Mouse (Mus musculus): Measurements from ENCODE around the gene Apom. TPM values are rescaled to one million over a fixed set of nuclear protein-coding genes. Genes with fewer than 3 reads are reported as not detected.

Gene Apom
- total and polyA plus RNA-seq, 2 experiments from 2014 or later = 0.37 TPM; not detected in 1

DNA sequence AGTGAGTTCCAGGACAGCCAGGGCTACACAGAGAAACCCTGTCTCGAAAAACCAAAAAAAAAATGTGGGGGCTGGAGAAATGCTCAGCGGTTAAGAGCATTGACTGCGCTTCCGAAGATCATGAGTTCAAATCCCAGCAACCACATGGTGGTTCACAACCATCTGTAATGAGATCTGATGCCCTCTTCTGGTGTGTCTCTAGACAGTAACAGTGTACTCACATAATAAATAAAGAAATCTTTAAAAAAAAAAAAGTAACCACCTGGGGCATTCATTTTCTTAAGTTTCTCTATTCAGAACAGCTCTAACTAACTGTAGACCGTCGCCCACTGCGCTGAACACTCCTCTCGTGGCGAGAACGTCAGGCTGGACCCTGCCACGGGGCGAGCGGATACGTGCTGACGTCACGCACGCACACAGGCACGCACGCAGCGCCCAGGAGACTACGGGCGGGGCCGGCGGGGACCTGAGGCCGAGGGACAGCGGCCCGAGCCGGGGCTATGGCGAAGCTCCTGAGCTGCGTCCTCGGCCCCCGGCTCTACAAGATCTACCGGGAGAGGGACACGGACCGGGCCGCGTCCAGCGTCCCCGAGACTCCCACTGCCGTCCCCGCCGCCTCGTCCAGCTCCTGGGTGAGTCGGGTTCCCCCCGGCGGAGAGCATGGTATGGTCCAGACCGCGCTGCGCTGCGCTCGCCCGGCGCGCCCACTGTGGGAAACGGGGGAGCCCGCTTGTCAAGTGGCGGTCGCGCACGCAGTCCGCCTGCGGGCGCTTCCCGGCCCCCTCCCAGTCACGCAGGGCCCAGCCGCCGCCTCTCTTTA, 42.8 kb downstream of the Apom start, which contains the start of gene Abhd16a:
Gene Abhd16a, plus strand, starts transcription at position 439 of the 820 bp plus-strand sequence.
- H3K27ac ChIP-seq = peak within 1 kb of the TSS; percentile 98
- peaks cover 18% of the 10 kb centered on the region; the same call in 1 of the 2 replicates for H3K36me3 ChIP-seq (ENCODE audit: insufficient read depth, low read length)
- WGBS = 3% methylated on average over 62 of the region's 67 CpGs
- no peaks in the 10 kb centered on the region for H3K9me3 ChIP-seq (ENCODE audit: low read length)
- peak within 1 kb of the TSS; percentile 86 for H3K9ac ChIP-seq (replicated peaks; ENCODE audit: low read length)
- H3K27me3 ChIP-seq (ENCODE audit: insufficient read depth, low read length) = no peaks in the 10 kb centered on the region
- H3K4me2 ChIP-seq (ENCODE audit: low read depth, low read length) = peak within 1 kb of the TSS; percentile 68
- TF ChIP-seq CTCF (IDR thresholded peaks at IDR 0.05; ENCODE audit: low read depth) = peak; percentile 30; the same call in 1 of the 2 replicates
- H3K4me3 ChIP-seq (ENCODE audit: low read length) = peak within 1 kb of the TSS; percentile 68
- peaks cover 11% of the 10 kb centered on the region for H3K4me1 ChIP-seq (ENCODE audit: insufficient read depth, low read length)
- ATAC-seq (peak; percentile 98), DNase-seq (ENCODE audit: low spot score) (peak; percentile 97)

DNA sequence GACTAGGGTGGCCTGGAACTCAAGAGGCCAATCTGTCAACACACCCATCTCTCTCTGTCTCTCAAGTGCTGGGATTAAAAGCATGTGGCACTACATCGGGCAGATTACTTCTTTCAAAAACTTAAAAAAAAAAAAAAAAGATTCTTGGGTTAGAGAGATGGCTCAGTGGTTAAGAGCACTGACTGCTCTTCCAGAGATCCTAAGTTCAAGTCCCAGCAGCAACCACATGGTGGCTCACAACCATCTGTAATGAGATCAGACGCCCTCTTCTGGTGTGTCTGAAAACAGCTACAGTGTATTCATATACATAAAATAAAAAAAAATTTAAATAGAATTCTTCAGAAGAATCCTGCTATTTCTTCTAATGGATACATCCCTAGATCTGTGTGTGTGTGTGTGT, 43.7 kb downstream of the Apom start:
- peak; percentile 55 for TF ChIP-seq CTCF (IDR thresholded peaks at IDR 0.05; ENCODE audit: low read depth)
- DNase-seq (ENCODE audit: low spot score) (no peak), ATAC-seq (no peak)
- H3K36me3 ChIP-seq (ENCODE audit: insufficient read depth, low read length) = peaks cover 11% of the 10 kb centered on the region; the same call in 1 of the 2 replicates
- H3K27ac ChIP-seq = no peak overlapping the region
- H3K27me3 ChIP-seq (ENCODE audit: insufficient read depth, low read length) = no peaks in the 10 kb centered on the region
- no peak overlapping the region for H3K4me2 ChIP-seq (ENCODE audit: low read depth, low read length)
- no peak overlapping the region for H3K9ac ChIP-seq (replicated peaks; ENCODE audit: low read length)
- WGBS = 48% methylated on average over 2 of the region's 2 CpGs
- peaks cover 11% of the 10 kb centered on the region for H3K4me1 ChIP-seq (ENCODE audit: insufficient read depth, low read length)
- no peaks in the 10 kb centered on the region for H3K9me3 ChIP-seq (ENCODE audit: low read length)
- no peak overlapping the region for H3K4me3 ChIP-seq (ENCODE audit: low read length)

DNA sequence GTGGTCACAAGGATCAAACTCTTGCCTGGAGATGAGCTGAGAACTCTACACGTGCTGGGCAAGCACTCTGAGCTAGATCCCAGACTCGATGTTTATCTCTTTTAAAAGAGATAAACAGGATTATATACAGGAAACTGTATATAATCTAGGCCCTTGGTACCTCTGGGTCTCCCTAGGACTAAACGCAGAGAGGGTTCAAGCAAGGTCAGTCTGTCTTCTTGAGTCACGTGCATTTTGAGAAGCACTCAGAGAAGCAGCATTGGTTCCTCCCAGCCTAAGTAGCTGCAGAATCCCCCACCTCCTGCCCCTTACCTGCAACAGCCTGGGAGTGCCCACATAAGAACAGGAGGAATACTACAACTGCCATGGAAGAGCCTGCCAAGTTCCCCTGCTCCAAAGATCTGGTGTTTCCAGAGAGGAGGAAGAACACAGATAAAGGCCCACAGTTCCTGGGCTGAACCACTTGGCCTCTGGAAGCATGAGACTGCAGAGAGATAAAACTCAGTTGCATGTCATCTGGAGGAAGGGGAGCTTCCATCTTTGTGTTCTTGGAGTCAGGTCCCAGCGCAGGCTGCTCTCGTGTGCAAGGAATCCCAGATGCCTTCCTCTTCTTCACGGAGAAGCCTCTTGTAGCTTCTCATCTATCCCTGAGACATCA, 46.5 kb downstream of the Apom start, which contains the start of gene Ly6g6f:
Gene Ly6g6f, minus strand, starts transcription at position 403 of the 658 bp plus-strand sequence.
- Histone ChIP-seq H3K9ac (replicated peaks; ENCODE audit: low read length) (no peak within 1 kb of the TSS; the same call in 1 of the 2 replicates), H3K36me3 (ENCODE audit: insufficient read depth, low read length) (no peaks in the 10 kb centered on the region)
- TF ChIP-seq CTCF (IDR thresholded peaks at IDR 0.05; ENCODE audit: low read depth) = no peak

DNA sequence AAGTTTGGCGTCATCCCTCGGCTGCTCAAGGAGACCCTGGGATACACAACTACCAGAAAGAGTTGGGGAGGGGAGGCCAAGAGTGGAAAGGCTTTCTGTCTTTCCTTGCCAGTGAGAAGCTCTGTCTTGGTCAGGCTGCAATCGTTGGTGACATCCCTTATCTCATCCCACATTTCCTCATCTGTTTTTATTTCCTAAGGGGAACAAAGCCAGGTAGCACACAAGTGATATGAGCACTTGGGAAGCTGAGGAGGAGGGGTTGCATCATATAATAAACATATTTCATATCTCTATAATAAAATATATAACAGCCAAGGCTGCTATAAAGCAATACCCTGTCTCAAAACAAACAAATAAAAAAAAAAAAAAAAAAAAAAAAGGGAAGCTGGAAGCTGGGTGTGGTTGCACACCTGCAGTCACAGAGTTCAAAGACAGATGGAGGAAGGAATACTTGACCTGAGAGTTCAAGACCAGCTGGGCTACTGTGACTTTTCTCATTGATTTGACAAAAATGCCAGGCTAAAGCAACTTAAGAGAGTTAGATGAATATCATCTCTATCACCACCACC, 47.8 kb downstream of the Apom start:
- ATAC-seq (no peak), DNase-seq (ENCODE audit: low spot score) (no peak)
- no peaks in the 10 kb centered on the region for H3K4me1 ChIP-seq (ENCODE audit: insufficient read depth, low read length)
- no peak overlapping the region for H3K27ac ChIP-seq
- H3K4me2 ChIP-seq (ENCODE audit: low read depth, low read length) = no peak overlapping the region
- no peak overlapping the region for H3K9ac ChIP-seq (replicated peaks; ENCODE audit: low read length)
- no peaks in the 10 kb centered on the region for H3K9me3 ChIP-seq (ENCODE audit: low read length)
- no peak overlapping the region for H3K4me3 ChIP-seq (ENCODE audit: low read length)
- no peak for TF ChIP-seq CTCF (IDR thresholded peaks at IDR 0.05; ENCODE audit: low read depth)
- no peaks in the 10 kb centered on the region for H3K36me3 ChIP-seq (ENCODE audit: insufficient read depth, low read length)
- 78% methylated on average over 3 of the region's 3 CpGs for WGBS
- no peaks in the 10 kb centered on the region for H3K27me3 ChIP-seq (ENCODE audit: insufficient read depth, low read length)

More for the DNA sequence above, 46.5 kb downstream of the Apom start, which contains the start of gene Ly6g6f:
- WGBS = 74% methylated on average over 7 of the region's 7 CpGs
- DNase-seq (ENCODE audit: low spot score) (no peak), ATAC-seq (no peak)
- Histone ChIP-seq H3K9me3 (ENCODE audit: low read length) (no peaks in the 10 kb centered on the region), H3K4me3 (ENCODE audit: low read length) (no peak within 1 kb of the TSS), H3K27ac (no peak within 1 kb of the TSS), H3K4me1 (ENCODE audit: insufficient read depth, low read length) (peaks cover 5% of the 10 kb centered on the region), H3K4me2 (ENCODE audit: low read depth, low read length) (no peak within 1 kb of the TSS), H3K27me3 (ENCODE audit: insufficient read depth, low read length) (no peaks in the 10 kb centered on the region)

DNA sequence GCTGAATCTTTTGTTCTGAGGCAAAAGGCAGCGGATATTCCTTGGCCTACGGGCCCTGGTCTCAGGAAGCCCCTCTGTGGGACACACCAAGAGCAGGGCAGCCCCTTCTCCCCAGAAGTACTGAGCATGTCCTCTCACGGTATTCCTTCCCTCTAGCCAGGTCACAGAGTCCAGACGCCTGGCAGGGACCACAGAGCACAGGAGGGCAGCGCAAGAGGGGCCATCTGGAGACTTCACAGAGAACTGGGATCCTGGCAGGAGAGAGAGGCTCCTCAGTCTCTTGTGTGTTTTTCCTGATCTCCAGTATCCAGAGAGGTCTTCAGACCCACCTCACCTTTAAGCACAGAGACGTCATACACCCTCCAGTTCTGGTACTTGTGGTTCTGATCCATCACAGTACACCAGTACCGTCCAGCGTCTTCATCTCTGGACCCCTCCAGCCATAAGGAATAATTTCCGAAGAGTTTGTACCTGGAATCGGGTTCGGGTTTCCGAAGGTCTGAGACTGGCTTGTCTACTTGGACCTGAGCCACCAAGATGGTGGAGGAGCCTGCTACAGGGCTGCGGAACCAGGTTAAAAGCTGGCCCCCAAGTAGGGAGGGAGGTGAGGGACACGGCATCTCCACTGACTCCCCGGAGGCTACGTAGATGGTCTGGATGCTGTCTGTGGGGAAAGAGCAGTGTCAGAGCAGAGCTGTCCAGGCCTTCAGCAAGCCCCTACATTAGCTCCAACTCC, 48.8 kb downstream of the Apom start:
- WGBS = 87% methylated on average over 16 of the region's 16 CpGs
- no peak overlapping the region for H3K9ac ChIP-seq (replicated peaks; ENCODE audit: low read length)
- no peak for TF ChIP-seq CTCF (IDR thresholded peaks at IDR 0.05; ENCODE audit: low read depth)
- DNase-seq (ENCODE audit: low spot score) = no peak
- no peak overlapping the region for H3K4me3 ChIP-seq (ENCODE audit: low read length)
- no peaks in the 10 kb centered on the region for H3K4me1 ChIP-seq (ENCODE audit: insufficient read depth, low read length)
- H3K4me2 ChIP-seq (ENCODE audit: low read depth, low read length) = no peak overlapping the region
- H3K9me3 ChIP-seq (ENCODE audit: low read length) = no peaks in the 10 kb centered on the region
- no peaks in the 10 kb centered on the region for H3K36me3 ChIP-seq (ENCODE audit: insufficient read depth, low read length)
- H3K27me3 ChIP-seq (ENCODE audit: insufficient read depth, low read length) = no peaks in the 10 kb centered on the region
- ATAC-seq = no peak
- H3K27ac ChIP-seq = no peak overlapping the region

DNA sequence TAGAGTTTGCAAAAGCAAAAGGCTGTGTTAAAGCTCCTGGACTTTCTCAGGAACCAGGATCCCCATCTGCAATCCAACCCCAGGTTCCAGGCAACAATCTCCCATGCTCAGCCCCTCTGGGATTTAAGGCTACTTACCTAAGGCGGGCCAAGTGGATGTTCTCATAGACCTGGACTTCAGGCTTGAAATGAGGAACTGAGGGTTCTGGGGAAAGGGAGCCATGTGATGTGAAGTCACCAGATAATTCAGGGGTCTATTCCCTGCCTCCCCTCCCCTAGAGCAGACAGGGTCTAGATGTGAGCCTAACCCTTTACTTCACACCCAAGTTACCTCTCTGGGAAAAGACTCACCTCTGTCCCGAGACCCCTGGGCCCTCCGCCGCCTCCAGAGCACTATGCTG, 51.1 kb downstream of the Apom start:
- Histone ChIP-seq H3K4me2 (ENCODE audit: low read depth, low read length) (no peak overlapping the region), H3K27me3 (ENCODE audit: insufficient read depth, low read length) (no peaks in the 10 kb centered on the region), H3K4me1 (ENCODE audit: insufficient read depth, low read length) (no peaks in the 10 kb centered on the region), H3K27ac (no peak overlapping the region), H3K36me3 (ENCODE audit: insufficient read depth, low read length) (no peaks in the 10 kb centered on the region), H3K9ac (replicated peaks; ENCODE audit: low read length) (no peak overlapping the region), H3K4me3 (ENCODE audit: low read length) (no peak overlapping the region), H3K9me3 (ENCODE audit: low read length) (no peaks in the 10 kb centered on the region)
- DNase-seq (ENCODE audit: low spot score) = no peak
- ATAC-seq = no peak
- no peak for TF ChIP-seq CTCF (IDR thresholded peaks at IDR 0.05; ENCODE audit: low read depth)
- whole genome bisulfite sequencing = 58% methylated on average over 4 of the region's 4 CpGs

Measured in hindbrain, postnatal 0 days (tissue).